Mouse (Mus musculus) liver, embryonic 14.5 days (tissue): ENCODE data around the gene Trim54.

ENCODE experiments used
- CTCF ChIP-seq: IDR thresholded peaks from 2 replicates; pipeline ENCODE4 v1.5.1; 2016; ENCODE audit warnings: antibody characterized with exemption, low read depth, control low read depth
- EP300 ChIP-seq: IDR thresholded peaks from 2 replicates; pipeline ENCODE4 v1.6.1; 2016; ENCODE audit warnings: antibody characterized with exemption, low read depth

GRCm38 (mm10) chr5:31105814-31106335 is 10.6 kb upstream of the Trim54 start, which contains the start of gene Dnajc5g:
- TF ChIP-seq CTCF (no peak), EP300 (no peak)
